Mouse (Mus musculus) kidney, adult 18-20 months (tissue): ENCODE measurements at regions not wholly inside any gene's neighbourhood (a gene's known extent, or its start where the extent isn't known, plus 50 kb on each side); places are given as distances from the start of the nearest gene placed in this dataset.
"Not testable (repeated sequence)": the region's sequence is repeated elsewhere in the genome, so short reads cannot be mapped to it uniquely, and the experiment has no call there.

Experiments used
- DNase-seq: peaks from one replicate; pipeline ENCODE4 v3.0.0; 2021

- DNase-seq = peak; percentile 37
Observed at GRCm38 (mm10) chr10:96685991-96686601, 69.3 kb downstream of the Btg1 start.

GRCm38 (mm10) chr10:96686659-96687440 is 70.0 kb downstream of the Btg1 start:
- DNase-seq = peak; percentile 80

- no peak for DNase-seq
Observed at GRCm38 (mm10) chr10:96687441-96687772, 70.6 kb downstream of the Btg1 start.

- no peak for DNase-seq
Observed at GRCm38 (mm10) chr10:96689976-96690867, 73.4 kb downstream of the Btg1 start.

GRCm38 (mm10) chr10:96690868-96691302 is 74.1 kb downstream of the Btg1 start:
- DNase-seq = peak; percentile 69

- no peak for DNase-seq
Observed at GRCm38 (mm10) chr10:96691319-96691870, 74.6 kb downstream of the Btg1 start.

GRCm38 (mm10) chr10:96692821-96693220 is 76.0 kb downstream of the Btg1 start:
- DNase-seq = no peak

GRCm38 (mm10) chr10:96693766-96694165 is 77.0 kb downstream of the Btg1 start:
- DNase-seq = no peak

GRCm38 (mm10) chr10:96696571-96696970 is 79.8 kb downstream of the Btg1 start:
- no peak for DNase-seq

GRCm38 (mm10) chr10:96697781-96698180 is 81.0 kb downstream of the Btg1 start:
- no peak for DNase-seq

GRCm38 (mm10) chr10:96706656-96707055 is 89.8 kb downstream of the Btg1 start:
- no peak for DNase-seq

GRCm38 (mm10) chr10:96708471-96708870 is 91.7 kb downstream of the Btg1 start:
- no peak for DNase-seq

GRCm38 (mm10) chr10:96709698-96710356 is 93.0 kb downstream of the Btg1 start:
- DNase-seq = no peak

- no peak for DNase-seq
Observed at GRCm38 (mm10) chr10:96711993-96712392, 95.2 kb downstream of the Btg1 start.

- no peak for DNase-seq
Observed at GRCm38 (mm10) chr10:96714702-96715101, 97.9 kb downstream of the Btg1 start.

- DNase-seq = no peak
Observed at GRCm38 (mm10) chr10:96717281-96717680, 100.5 kb downstream of the Btg1 start.

- not testable (repeated sequence) for DNase-seq
Observed at GRCm38 (mm10) chr10:96718706-96719105, 101.9 kb downstream of the Btg1 start.

- DNase-seq = no peak
Observed at GRCm38 (mm10) chr10:96720281-96720711, 103.5 kb downstream of the Btg1 start.

- no peak for DNase-seq
Observed at GRCm38 (mm10) chr10:96720956-96721688, 104.3 kb downstream of the Btg1 start.

GRCm38 (mm10) chr10:96722491-96722890 is 105.7 kb downstream of the Btg1 start:
- DNase-seq = peak; percentile 72

GRCm38 (mm10) chr10:96723071-96723470 is 106.3 kb downstream of the Btg1 start:
- no peak for DNase-seq
